Mouse (Mus musculus) B cell, adult 2 months (primary cell): Measurements from ENCODE around the gene Jazf1.

ENCODE experiments used
- DNase-seq, 2 experiments: peaks; one replicate each; pipeline ENCODE4 v3.0.0; 2022

Jazf1 gene

GRCm38 (mm10) chr6:53006032-53006431 is 62.4 kb downstream of the Jazf1 start:
- no peak for DNase-seq

- no peak for DNase-seq
Measured at GRCm38 (mm10) chr6:53005544-53005943, 62.9 kb downstream of the Jazf1 start.

GRCm38 (mm10) chr6:52990816-52991215 is 77.6 kb downstream of the Jazf1 start:
- DNase-seq = no peak

GRCm38 (mm10) chr6:52987905-52988640 is 80.4 kb downstream of the Jazf1 start:
- DNase-seq = no peak

GRCm38 (mm10) chr6:52987391-52987790 is 81.0 kb downstream of the Jazf1 start:
- DNase-seq = peak; percentile 43 to 45

GRCm38 (mm10) chr6:52982175-52982574 is 86.3 kb downstream of the Jazf1 start:
- no peak for DNase-seq

GRCm38 (mm10) chr6:52979503-52979902 is 88.9 kb downstream of the Jazf1 start:
- no peak for DNase-seq

- no peak for DNase-seq
Measured at GRCm38 (mm10) chr6:52973351-52973750, 95.1 kb downstream of the Jazf1 start.

GRCm38 (mm10) chr6:52972138-52972537 is 96.3 kb downstream of the Jazf1 start:
- no peak for DNase-seq

- peak; percentile 67 to 70 for DNase-seq
Measured at GRCm38 (mm10) chr6:52969717-52970261, 98.6 kb downstream of the Jazf1 start.

- no peak for DNase-seq
Measured at GRCm38 (mm10) chr6:52968346-52968891, 100.0 kb downstream of the Jazf1 start.

GRCm38 (mm10) chr6:52967557-52968270 is 100.7 kb downstream of the Jazf1 start:
- no peak for DNase-seq

- DNase-seq = no peak
Measured at GRCm38 (mm10) chr6:52966001-52966400, 102.4 kb downstream of the Jazf1 start.

GRCm38 (mm10) chr6:52965340-52965739 is 103.1 kb downstream of the Jazf1 start:
- DNase-seq = peak in 1 of 2 experiments; percentile 25

- DNase-seq = no peak
Measured at GRCm38 (mm10) chr6:52963840-52964690, 104.4 kb downstream of the Jazf1 start.

- DNase-seq = no peak
Measured at GRCm38 (mm10) chr6:52963430-52963732, 105.0 kb downstream of the Jazf1 start.

GRCm38 (mm10) chr6:52962600-52963429 is 105.6 kb downstream of the Jazf1 start:
- DNase-seq = no peak

- DNase-seq = no peak
Measured at GRCm38 (mm10) chr6:52961660-52962490, 106.6 kb downstream of the Jazf1 start.

- peak; percentile 68 to 75 for DNase-seq
Measured at GRCm38 (mm10) chr6:52957730-52958129, 110.7 kb downstream of the Jazf1 start.

GRCm38 (mm10) chr6:52956131-52956530 is 112.3 kb downstream of the Jazf1 start:
- no peak for DNase-seq

- DNase-seq = no peak
Measured at GRCm38 (mm10) chr6:52955304-52955703, 113.1 kb downstream of the Jazf1 start.
